Mouse (Mus musculus) cerebellum, adult 9-11 months (tissue): Measurements from ENCODE around the gene Stxbp1.

Experiments
- DNase-seq: peaks from one replicate; pipeline ENCODE4 v3.0.0; 2022

Stxbp1 gene

DNA sequence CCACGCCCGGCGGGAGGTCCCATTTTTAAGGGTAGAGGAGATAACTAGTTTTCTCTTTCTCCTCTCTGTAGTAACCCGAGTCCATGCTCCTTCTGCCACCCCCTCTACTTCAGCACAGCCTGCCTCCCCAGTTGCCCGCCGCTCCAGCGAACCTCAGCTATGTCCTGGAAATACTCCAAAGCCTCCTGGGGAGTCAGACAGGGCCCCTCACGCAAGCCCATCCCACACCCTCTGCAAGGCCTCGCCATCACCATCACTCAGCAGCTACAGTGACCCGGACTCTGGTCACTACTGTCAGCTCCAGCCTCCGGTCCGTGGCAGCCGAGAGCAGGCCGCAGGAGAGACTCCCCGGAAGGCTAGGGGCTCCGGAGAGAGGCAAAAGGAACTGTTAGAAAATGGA, 98.0 kb downstream of the Stxbp1 start:
- DNase-seq = no peak

DNA sequence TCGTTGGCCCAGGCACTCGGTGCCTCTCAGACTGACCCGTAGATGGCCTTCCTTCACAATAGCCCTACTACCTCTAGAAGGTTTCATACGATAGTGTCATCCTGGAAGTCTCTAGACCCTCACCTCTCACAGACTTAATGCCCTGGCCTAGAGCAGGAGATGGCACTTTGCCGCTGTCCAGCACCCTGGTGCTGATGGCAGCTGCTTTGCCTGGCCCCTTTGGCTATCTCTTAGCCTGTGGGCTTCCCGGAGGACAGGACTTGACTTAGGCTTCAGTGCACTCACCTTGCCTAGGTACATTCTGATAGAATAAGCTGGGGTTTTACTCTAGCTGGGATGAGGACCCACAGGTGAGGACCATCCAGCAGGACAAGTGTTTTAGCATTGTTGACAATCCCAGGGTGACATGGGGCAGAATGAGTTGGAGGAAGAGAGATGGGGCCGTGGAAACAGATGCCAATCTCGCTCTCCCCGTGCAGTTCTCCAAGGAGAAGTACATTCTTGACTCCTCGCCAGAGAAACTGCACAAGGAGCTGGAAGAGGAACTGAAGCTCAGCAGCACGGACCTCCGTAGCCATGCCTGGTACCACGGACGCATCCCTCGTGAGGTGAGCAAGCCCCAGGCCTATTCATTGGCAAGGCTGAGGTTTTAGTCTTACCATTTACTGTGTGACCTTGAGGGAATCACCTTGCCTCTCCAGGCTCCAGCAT, 102.6 kb downstream of the Stxbp1 start:
- DNase-seq = peak; percentile 40

DNA sequence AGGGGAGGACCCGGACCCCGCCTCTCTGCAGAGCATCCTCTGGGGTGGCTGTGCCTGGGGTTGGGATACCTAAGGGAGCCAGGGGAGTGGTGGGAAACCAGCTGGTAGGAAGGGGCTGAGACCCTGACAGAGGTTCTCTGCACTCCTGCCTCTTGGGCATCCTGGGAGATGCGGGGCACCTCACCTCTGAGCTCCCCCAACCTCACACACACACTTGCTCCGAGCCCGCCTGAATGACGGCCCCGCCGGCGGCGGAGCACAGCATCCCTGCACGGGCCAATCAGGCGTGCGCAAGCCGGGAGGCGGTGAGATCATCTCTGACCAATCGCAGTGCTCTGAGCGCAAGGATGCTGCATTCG, 104.9 kb downstream of the Stxbp1 start:
- DNase-seq = peak; percentile 93

DNA sequence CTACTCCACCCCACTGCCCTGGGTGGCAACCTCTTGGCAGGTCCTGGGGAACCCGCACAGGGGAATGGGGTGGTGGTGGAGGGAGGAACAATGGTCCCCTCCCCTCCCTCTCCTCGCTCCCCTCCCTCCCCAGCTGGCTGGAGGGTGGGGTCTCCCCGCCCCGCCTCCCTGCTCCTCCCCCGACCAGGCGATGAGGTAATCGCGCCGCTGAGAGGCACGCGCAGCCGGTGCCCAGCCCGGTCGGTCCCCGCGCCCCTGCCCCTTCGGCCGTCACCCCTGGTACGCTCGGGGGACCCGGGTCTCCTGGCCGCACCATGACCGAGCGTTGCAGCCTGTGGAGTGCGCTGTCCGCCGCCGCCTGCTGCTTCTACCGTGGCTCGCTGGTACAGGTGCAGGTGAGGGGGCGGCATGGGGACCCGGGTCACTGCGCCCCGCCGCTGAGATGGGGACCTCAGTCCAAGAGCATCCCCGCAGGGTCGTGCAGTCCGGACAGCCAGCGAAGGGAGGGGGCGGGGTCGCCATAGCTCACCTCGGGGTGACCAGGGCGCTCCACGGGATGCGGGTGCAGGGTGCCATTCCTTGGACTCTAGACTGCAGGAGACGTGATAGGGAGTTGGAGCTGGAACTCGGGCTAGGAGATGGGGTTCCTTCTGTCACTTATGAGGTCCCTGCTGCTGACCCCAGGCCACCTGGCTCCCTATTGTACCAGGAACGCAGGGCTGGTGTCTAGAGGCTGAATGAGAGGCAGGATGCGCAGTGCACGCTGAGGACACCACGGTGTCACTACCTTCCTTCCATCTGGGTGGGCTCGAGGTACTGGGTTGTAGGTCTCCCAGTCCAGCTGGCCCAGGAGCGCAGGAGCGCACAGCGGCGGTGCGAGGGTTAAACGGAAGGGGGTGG, 105.5 kb downstream of the Stxbp1 start:
- DNase-seq = peak; percentile 83

DNA sequence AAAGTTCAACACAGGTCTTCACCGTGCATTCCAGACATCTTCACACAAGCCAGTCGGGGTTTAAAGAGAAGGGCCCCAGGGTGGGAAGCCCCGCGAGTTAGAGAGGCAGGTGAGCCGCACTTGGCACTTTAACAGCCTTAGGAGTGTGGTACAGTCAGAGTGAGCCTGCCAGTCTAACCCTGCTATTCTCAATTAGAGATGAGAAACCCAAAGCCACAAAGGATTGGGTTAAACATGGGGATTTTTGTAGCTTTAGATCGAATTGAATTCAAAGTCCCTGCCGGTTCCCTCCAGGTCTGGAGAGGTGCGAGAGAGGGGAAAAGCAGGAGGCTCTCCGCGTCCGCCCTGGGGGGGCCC, 106.2 kb downstream of the Stxbp1 start, which contains the start of gene 6330409D20Rik:
6330409D20Rik (minus strand) TSS at position 101 of the 357 bp plus-strand sequence.
- DNase-seq = no peak

DNA sequence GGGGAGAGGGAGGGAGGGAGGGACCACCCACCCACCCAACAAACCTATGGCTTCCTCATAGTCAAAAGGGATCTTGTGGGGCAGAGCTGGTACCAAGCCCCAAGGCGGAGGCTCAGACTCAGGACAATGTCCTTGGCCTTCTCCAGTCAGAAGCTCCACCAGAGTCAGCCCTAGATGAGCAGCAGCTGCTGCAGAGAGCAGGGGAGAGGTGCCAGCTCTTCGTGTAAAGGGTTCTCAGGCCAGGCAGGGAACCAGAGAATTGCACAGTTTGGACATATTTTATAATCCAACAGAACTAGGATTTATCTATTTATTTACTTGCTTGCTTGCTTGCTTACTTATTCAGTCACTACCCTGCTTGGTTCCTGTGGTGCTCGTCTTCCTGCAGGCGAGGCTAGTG, 107.7 kb downstream of the Stxbp1 start:
- no peak for DNase-seq
